Mouse (Mus musculus) cerebellum, adult 8-10 months (tissue): ENCODE data around the gene Maml1.

Source experiments
- DNase-seq: peaks from one replicate; pipeline ENCODE4 v3.0.0; 2022

Gene Maml1

DNA sequence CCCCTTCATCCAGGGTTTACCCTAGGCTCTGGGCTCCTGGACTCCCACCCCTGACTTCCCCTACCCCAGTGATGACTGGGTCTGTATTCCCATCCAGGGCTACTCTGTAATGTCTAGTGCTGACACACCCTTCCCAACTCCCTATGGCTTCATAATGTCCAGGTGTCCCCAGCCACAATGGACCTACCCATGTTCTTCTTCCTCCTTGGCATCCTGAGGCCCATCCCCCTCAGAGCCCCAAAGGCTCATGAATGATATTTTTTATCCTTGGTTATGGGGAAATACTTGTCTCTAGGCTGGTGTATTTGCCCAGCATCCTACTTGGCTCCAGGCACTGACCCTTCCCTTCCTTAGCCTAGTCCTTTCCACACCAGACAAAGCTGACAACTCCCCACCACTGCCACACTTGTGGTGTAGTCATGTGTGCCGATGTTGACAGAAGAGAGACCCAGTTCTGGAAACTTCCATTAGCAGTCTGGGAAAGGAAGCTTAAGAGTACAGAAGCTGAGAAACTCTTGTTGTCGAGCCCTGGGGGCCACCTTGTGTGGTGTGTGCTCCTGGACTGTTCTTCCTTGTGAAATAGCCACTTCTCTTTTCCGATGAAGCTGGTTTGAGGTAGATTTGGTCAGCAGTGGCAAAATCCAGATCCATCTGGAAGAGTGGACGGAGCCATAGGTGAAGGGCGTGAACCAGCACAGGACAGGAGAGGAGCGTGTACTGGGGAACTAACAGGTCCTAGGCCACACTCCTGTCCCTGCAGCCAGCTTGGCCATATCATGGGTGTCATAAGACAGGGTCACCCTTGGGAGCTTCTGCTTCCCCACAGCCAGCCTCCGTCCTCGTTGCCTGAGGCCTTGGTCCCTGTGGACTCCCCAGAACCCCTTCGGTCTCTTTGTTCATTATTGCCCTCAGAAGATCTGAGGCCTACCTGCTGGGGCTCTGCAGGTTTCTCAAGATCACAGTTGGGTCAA is 53.0 kb downstream of the Maml1 start:
- DNase-seq: no peak

DNA sequence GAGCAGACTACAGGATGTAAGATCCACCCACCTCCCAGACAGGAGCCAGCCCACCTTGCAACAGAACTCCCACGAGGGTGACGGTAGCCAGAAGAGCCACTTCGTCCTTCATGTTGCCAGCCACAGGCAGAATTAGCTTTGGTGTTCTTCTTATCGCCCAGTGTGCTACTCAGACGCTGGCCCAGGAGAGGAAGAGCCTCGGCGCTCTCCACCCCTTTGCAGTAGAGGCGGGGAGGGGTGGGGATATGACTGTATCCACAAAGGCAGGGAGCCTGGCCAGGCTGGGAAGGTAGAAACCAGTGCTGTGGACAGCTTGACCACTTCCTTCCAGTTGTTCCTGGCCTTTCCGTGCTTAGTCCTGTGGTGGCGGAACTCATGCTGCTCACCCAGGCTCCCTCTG is 53.8 kb downstream of the Maml1 start, which contains the start of gene Ltc4s:
Gene Ltc4s (minus strand): TSS at position 293 of the 400 bp plus-strand sequence.
- DNase-seq: no peak

DNA sequence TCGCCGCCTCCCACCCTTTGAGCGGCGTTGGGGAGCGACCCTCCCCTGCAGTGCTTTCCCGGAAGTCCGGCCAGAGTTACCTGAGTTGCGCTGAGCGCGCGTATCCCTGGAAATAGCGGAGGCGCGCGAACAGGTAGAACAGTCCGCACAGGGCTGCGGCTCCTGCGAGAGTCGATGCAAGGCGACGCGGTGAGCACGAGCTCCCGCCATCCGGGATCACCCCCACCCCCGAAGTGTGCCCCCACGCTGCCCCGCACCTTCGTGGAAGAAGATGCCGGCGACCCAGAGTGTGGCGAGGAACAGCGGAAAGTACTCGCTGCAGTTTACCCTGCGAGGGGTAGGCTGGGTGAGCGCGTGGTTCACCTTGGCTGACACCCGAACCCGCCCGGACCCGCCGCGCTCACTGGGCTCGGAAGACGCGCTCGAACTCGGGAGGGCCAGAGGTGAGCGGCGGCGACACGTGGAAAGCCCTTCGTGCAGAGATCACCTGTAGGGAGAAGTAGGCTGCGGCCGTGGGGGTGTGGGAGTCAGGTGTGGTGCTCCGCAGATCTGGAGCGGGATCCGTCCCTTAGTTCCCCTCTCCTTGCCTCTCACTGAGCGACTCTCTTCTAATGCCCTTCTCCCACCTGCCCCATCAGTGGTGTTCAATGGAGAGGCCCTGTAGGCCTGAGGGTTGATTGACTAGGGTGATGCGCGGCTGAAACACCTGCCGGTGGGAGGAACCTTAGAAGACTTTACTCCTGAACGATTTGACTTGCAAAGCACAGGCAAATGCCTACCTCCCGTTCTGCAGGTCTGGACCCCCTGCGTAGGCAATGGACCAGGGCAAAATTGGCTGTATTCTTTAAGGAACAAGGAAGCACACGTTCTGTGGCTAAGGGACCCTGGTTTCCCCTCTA is 54.9 kb downstream of the Maml1 start:
- DNase-seq: no peak

DNA sequence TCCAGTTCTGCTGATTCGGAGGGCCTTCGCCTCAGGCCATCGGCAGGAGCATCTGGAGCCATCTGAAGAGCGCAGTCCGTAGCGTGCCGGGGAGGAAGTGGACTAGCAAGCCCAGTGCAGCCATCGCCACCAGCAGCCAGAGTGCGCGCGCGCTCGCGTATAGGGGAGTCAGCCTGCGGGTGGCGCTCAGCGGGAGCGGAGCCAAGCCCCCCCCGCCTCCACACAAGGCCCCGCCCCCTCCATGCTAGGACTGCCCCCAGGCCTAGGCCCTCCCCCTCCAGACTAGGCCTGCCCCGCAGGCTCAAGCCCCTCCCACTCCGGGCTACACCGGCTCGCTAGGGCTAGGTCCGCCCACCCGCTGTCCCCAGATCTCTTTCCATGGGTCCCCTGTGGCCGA is 55.6 kb downstream of the Maml1 start:
- DNase-seq: peak; percentile 67

DNA sequence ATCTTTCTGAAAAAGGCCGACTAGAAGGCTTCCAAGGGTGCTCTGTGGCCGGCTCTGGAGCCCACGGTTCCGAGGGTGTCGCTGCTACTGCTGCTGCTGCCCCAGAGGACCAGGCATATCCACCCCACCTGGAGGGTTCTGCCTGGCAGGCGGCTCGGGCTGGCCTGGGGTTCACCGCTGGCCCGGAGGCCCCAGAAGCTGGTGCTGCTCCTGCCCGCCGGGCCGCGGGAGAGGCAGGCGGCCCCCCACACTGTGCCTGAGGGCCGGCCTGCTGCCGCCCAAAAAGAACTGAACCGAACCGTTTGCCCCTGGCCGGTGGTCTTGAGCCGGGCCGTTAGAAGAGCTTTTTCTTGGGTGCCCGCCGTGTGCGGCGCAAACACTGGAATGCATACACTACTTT is 57.5 kb downstream of the Maml1 start:
- no peak for DNase-seq

DNA sequence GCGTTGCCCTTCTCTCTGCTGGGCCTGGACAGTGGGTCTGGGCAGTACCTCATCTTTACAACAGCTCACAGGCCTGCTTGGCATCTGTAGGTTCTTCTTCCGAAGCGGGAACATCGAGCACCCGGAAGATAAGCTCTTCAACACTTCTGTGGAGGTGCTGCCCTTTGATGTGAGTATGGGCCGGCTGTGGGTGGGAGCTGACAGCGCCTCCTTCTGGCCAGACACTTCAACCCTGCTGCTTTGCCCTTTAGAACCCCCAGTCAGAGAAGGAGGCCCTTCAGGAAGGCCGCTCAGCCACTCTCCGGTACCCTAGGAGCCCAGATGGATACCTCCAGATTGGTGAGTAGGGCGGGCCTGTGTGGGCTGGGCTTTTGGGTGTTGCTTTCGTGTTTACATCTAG is 58.1 kb downstream of the Maml1 start:
- DNase-seq: no peak

DNA sequence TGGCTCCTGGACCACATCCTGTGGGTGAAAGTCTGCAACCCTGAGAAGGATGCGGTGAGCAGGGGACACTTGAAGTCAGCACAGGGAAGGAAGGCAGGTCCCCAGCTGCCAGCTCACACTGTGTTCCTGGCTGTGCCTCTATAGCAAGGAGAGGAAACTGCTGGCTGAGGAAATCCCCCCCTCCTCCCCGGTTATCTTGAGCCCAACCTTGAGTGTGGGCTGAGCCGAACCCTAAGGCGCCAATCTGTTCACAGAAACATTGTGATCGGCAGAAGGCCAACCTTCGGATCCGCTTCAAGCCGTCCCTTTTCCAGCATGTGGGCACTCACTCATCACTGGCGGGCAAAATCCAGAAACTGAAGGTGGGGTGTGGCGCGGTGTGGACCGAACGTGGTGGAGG is 59.1 kb downstream of the Maml1 start:
- no peak for DNase-seq

DNA sequence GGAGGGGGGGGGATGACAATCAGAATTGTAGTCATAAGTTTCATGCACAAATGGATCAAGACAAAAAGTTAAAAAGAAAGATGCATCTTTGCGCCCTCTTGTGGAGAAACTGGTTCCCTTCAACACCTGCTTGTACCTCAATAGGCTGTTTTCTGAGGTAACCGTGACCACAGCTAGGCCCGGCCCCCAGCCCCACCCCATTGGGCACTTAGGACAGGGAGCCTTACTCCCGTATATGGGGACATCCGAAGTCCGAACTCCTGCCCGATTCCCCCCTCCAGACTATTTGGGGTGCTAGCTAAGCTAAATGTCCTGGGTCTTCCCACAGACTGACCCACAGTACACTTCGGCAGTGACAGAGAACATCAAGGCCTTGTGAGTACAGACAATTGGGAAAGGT is 60.7 kb downstream of the Maml1 start:
- DNase-seq: peak; percentile 72

DNA sequence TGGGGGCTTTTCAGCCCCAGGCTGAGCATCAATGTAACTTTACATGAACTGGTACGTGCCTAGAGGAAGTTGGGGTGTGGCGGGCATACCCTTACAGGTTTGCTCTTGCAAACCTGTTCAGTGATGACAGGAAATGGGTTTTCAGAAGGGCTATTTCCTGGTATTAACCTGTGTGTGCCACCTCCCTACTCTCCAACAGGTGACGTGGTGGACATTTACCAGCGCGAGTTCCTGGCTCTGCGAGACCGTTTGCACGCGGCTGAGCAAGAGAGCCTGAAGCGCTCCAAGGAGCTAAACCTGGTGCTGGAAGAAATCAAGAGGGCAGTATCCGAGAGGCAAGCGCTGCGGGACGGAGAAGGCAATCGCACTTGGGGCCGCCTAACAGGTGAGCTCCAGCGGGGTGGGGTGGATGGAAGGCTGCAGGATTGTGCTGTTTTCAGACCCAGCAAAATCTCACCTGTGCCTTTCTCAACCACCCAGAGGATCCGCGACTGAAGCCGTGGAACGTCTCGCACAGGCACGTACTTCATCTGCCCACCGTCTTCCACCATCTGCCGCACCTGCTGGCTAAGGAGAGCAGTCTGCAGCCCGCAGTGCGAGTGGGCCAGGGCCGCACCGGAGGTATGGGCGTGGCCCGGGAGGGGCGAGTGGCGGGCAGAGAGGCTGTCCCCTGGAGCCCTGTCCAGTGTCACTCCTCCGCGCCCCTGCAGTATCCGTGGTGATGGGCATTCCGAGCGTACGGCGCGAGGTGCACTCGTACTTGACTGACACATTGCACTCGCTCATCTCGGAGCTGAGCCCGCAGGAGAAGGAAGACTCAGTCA is 61.4 kb downstream of the Maml1 start:
- DNase-seq: no peak

DNA sequence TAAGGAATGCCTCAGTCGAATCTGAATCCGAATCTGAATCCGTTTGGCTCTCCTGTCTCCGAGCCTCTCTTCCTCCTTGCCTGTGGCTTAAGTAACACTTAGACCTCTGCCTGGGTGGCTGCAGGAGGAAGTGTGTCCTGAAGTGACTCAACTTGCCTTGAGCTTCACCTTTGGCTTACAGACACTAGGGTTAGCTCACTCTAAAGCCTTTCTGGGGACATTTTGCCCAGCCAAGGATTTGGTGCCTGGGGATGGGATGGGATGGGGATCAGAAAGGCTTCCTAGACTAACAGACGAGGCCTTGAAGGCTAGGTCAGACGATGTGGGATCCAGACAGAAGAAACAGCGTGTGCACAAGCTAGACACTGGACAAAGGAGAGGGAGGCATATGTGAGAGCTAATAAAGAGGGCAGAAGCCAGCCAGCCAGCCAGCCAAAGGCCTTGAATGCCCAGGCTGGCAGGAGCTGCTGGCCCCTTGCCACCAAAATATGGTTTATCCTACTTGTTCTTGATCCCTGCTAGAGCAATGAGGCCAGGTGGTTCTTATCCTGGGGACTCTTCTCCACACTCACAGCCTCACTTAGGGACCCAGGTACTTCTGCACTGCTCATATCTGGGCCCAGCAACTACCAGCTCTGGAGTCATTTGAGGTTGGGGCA is 62.7 kb downstream of the Maml1 start:
- DNase-seq: peak; percentile 90

DNA sequence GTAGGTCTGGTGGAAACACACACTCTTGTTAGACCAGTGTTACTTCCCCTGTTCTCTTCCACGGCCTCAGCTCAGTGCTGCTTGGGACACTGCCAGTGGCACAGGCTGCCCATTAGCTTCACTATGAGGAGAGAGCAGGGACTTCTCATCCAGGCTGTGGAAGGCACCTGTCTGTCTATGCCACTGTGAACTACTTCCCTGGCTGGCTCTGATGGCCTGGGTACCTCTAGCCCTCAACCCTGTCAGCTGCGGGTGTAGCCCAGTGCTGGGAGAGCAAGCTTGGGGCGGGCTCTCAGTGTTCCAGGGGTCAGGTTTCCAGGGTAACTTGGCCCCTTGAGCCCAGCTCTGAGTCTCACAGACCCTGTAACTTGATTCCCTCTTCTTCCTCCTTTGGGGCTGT is 63.3 kb downstream of the Maml1 start:
- DNase-seq: peak; percentile 62

DNA sequence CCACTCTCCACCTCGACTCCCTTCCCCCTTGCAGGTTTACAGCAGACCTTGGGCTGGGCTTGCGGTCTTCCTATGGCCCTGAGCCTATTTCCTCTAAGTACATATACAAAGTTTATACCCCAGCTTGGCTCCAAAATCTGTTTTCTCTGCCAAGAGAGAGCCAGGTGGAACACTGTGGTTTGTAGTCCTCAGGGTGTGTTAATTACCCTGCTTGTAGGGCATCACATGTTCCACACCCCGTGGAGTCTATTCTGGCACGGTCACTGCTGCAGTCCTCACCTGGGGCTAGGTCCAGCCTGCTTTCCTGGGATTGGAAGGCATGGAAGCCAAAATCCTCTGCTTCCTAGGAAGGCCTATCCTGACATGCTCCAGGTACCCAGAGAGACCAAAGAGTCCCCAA is 64.4 kb downstream of the Maml1 start:
- peak; percentile 74 for DNase-seq

DNA sequence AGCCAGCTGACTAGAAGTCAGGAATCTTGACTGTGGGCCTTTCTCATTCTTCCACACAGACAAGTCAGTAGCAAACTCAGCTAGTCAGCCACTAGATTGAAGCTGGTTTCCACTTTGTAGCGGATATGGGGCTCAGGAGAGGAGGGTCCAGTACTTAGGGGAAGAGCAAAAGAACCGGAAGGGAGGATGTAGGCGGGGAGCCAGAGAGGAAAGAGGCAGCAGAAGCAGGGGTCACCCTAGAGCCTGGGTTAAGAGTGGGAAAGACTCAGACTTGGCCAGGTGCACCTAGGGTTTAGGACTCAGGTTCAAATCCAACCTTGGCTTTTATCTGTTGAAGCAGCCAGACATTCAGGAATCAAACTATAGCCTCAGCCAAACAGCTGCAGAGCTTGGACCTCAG is 64.9 kb downstream of the Maml1 start:
- no peak for DNase-seq

DNA sequence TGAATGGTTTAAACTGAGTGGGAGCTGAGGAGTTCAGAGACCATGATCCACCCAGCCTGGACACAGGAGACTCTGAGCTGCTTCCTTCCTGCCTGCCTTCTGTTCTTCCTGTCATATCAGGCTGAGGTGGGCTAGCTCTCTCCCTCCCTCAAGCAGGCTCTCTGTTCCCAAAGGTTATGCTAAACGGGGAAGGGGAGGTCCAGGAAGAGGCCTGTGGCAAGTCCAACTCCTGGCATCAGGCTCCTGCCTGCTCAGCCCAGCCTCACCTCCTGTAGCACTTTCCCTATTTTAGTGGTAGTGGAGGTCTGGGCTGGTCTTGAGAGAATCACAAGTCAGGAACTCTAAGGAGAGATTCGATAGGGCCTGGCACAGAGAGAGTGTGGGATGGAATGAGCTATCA is 65.7 kb downstream of the Maml1 start:
- no peak for DNase-seq

DNA sequence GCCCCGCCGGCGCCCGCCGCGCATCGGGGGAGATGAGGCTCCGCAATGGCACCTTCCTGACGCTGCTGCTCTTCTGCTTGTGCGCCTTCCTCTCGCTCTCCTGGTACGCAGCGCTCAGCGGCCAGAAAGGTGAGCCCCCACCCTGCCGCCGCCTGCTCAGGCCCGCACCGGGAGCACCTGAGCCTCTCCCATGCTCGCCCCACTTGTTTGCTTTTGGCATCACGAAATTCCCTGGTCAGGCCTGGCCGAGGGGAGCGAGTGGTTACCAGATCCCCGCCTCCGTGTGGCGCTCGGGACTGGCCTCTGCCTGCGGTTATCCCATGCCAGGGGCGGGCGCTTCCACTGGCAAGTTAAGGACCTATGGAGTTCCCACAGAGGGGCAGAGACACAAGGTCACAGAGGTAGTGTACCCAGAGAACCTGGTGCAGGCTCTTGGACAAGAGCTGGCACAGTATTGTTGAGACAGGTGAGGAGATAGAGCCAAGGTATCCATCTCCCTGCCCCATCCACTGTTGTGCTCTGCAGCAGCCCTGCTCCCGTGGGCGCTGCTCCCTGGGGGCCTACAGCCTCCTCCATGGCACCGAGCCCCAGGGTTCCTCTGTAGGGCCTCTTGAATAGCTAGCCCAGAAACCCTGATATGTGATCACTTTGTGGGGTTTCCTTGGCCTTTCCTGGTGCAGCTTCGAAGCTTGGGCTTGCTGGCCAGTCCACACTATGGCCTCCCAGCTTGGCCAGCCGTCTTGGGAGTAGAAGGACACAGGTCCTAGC is 66.3 kb downstream of the Maml1 start:
- peak; percentile 60 for DNase-seq

DNA sequence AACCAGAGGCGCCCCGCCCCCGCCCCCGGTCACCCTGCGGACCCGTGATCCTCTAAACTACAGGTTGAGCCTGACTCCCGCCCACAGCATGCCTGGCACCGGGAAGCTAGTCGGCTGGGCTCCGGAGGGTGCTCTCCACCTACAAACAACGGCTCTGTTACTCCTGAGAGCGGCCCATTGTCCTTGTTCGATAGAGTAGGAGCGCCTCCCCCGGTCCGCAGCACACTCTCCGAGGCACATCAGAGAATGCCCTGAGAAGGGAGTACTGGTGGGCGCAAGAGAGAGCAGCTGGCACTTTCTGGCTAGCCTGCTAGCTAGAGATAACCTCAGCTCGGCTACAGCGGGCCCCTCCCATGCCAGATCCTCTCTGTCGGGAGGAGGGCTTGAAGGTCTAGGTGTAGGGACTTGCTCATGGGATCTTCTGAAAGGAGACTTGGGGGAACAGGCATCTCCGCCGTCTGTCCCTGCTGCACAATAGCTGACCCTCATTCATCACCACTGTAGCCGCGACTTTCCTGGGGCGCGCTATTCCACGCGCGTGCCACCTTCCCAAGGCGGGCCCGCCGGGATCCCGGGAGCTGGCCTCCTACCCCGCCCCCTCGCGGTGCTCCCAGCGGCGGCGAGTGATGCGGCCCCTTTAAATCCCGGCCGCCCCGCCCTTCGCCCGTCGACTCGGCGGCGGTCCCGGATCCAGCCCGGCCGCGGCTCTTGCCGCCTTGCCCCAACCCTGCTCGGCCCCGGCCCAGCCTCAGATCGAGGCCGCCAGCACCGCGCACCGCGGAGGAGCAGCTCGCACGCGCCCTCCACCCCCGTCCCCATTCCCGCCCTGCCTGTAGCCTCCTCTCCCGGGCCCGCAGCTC is 67.2 kb downstream of the Maml1 start:
- DNase-seq: peak; percentile 89

DNA sequence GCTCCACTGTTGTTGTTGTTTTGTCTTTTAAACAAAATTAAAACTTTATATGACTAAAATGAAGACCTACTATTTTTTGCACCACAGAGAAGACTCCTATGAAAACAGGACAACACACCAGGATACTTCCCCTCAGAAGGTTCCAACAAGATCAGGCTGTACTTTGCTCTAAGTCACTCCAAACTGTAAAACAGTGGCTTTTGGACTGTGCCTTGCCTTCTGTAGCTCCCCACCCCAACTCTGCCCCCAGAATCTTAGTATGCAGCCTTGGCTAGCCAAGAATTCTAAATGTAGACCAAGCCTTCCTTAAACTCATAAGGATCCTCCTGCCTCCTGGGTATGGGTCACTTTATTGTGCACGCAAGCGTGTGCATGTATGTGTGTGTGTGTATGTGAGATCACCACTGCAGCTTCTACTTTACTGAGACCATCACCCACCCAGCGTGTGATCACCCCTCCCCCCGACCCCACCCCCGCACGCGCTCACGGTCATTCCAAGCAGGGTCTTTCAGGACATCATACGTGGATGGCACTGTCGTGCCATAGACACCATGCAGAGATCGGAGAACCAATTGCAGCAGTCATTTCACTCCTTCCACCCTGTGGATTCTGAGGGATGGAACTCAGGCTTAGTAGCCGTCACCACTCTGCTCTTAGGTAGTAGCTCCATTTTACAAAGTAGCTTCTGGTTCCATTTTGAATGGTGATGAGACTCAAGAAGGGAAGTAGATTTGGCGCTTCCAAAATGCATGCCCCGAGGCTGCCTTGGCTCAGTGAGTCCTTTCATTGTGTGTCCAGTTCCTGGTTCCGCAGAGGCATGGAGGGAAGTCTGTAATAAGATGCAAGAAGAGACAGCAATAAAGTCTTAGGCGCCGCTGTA is 68.1 kb downstream of the Maml1 start:
- DNase-seq: peak; percentile 42

DNA sequence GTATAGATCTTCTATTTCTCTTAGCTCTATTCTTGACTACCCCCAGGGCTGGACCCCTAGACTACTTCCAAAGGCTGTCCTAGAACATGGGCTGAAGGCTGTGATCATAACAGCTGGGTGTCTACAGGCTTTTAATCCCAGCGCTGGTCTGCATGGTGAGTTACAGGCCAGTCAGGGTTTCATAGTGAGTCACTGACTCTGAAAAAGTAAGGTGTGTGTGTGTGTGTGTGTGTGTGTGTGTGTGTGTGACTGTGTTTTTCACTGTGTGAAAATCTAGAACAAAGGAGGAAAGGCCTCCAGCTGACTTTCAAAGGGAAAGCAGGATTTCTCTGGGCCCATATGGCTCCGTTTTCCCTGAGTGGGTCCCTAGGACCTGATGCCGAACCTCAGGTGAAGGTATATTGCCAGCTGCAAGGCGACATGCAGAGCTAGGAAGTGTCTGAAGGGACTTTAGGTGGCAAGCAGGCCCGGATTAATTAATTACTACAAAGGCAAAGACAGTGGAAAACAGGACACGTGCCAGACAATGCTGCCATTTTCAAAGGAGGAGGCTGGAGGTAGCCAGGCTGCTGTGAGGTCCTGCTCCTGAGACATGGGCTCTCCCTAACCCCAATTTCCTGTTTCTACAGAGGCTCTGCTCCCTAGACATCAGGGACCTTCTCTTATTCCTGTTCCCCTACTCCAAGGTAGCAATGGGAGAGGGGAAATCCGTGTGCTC is 69.4 kb downstream of the Maml1 start:
- DNase-seq: no peak

DNA sequence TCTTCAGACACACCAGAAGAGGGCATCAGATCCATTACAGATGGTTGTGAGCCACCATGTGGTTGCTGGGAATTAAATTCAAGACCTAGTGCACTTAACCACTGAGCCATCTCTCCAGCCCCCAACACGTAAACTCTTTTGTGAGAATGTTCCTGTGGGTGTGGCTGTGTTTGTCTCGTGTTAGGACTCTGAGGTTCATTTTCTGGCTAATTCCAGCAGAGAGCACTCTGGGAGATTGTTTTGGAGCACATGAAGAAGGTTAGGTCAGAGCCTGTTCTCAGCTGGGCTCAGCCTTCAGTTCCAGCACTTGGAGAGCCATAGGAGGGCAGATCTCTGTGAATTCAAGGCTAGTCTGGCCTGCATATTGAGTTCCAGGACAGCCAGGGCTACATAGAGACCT is 72.3 kb downstream of the Maml1 start:
- DNase-seq: no peak
